Mouse (Mus musculus) thymus, adult 2 months (tissue): ENCODE data around the gene Tbx10. TPM values are rescaled to one million over a fixed set of nuclear protein-coding genes. Genes with fewer than 3 reads are reported as not detected.
"Not testable (repeated sequence)": the region's sequence is repeated elsewhere in the genome, so short reads cannot be mapped to it uniquely, and the experiment has no call there.

Experiments used
- DNase-seq: peaks from one replicate; pipeline ENCODE4 v3.0.0; 2021
- H3K27ac ChIP-seq: fragments of 200-500 bp; 2 replicates; pipeline ENCODE4 v1.5.1; 2012; ENCODE audit warnings: low read length, control low read depth; ENCODE audit not compliant: control insufficient read depth, insufficient read depth
- H3K27me3 ChIP-seq: fragments of 200-500 bp; 2 replicates; pipeline ENCODE4 v1.6.1; 2012; ENCODE audit warnings: mild to moderate bottlenecking, low read length, moderate library complexity, mixed read lengths; ENCODE audit not compliant: control insufficient read depth, insufficient read depth
- H3K36me3 ChIP-seq: fragments of 200-500 bp; 2 replicates; pipeline ENCODE4 v1.6.1; 2012; ENCODE audit warnings: mild to moderate bottlenecking, low read length, moderate library complexity; ENCODE audit not compliant: control insufficient read depth, insufficient read depth
- H3K4me1 ChIP-seq: fragments of 200-500 bp; replicated peaks from 2 replicates; pipeline ENCODE4 v1.6.1; 2012; ENCODE audit warnings: low read length; ENCODE audit not compliant: control insufficient read depth, insufficient read depth
- H3K4me3 ChIP-seq: fragments of 200-500 bp; 2 replicates; pipeline ENCODE4 v1.5.1; 2012; ENCODE audit warnings: mild to moderate bottlenecking, low read length, control low read depth, moderate library complexity; ENCODE audit not compliant: control insufficient read depth, insufficient read depth
- CTCF ChIP-seq: fragments of 200-500 bp; IDR thresholded peaks from 2 replicates; pipeline ENCODE4 v1.5.1; 2012; ENCODE audit warnings: mild to moderate bottlenecking, control low read depth, low read length, moderate library complexity, borderline replicate concordance; ENCODE audit not compliant: control insufficient read depth, poor library complexity, insufficient read depth; ENCODE audit errors: extremely low read depth
- POLR2A ChIP-seq: fragments of 200-500 bp; IDR thresholded peaks from 2 replicates; pipeline ENCODE4 v1.6.1; 2012; ENCODE audit warnings: mild to moderate bottlenecking, low read length, control low read depth, moderate library complexity; ENCODE audit not compliant: control insufficient read depth, poor library complexity, insufficient read depth; ENCODE audit errors: extremely low read depth
- WGBS: fragments of 180-500 bp; shearing (Covaris S2); methylation state at CpG from one replicate; pipeline ENCODE4 v1.1.7; 2018; 5-methylcytosine and 5-hydroxymethylcytosine counted together
- polyA plus RNA-seq: library from polyadenylated mRNA; depleted of rRNA; stranded (reverse); fragments of >200 nt; gene quantifications from 2 replicates; pipeline ENCODE4 v1.2.3, GENCODE M21; 2012

Tbx10 gene
- polyA plus RNA-seq, 1 experiment, result 0.20 TPM

DNA sequence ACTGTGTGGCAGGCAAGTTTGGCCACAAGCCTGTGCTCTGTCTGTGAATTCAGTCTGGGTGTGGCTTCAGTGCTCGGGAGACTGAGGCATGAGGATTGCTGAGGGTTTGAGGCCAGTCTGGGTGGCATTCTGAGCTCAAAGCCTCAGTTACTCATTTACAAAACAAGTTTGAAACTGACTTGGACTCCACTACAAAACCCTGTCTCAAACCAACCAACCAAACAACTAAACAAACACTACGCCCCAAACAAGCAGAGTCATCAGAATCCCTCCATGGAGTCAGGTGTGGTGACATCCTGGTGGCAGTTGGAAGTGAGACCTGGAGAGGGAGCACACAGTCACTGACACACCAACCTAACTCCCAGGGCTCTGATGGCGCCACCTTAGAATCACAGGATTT is 42.2 kb upstream of the Tbx10 start:
- H3K36me3 ChIP-seq, result no peaks in the 10 kb centered on the region
- WGBS, result 98% methylated on average over 3 of the region's 3 CpGs
- H3K4me1 ChIP-seq, result peaks cover 4% of the 10 kb centered on the region
- no peaks in the 10 kb centered on the region for H3K27me3 ChIP-seq
- no peak overlapping the region for H3K4me3 ChIP-seq
- no peak overlapping the region for H3K27ac ChIP-seq
- no peak for DNase-seq
- no peak for TF ChIP-seq CTCF
- TF ChIP-seq POLR2A, result no peak

DNA sequence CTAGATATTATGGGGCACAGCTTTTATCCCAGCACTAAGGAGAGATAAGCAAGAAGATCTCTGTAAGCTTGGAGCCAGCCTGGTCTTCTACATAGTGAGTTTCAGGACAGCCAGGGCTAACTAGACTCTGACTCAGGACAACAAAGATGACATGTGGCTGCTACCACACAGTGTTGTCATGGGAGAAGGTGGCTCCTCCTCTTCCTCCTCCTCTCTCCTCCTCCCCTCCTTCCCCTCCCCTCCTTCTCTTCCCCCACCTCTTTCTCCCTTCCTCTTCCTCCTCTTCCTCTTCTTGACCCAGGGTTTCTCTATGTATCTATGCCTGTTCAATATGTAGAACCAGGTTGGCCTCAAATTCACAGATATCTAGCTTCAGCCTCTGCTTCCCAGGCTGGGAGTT is 41.1 kb upstream of the Tbx10 start:
- no peaks in the 10 kb centered on the region for H3K36me3 ChIP-seq
- H3K4me1 ChIP-seq, result no peaks in the 10 kb centered on the region; the same call in 1 of the 2 replicates
- H3K27ac ChIP-seq, result no peak overlapping the region
- DNase-seq, result no peak
- TF ChIP-seq CTCF (no peak), POLR2A (no peak)
- H3K27me3 ChIP-seq, result no peaks in the 10 kb centered on the region
- no peak overlapping the region for H3K4me3 ChIP-seq

DNA sequence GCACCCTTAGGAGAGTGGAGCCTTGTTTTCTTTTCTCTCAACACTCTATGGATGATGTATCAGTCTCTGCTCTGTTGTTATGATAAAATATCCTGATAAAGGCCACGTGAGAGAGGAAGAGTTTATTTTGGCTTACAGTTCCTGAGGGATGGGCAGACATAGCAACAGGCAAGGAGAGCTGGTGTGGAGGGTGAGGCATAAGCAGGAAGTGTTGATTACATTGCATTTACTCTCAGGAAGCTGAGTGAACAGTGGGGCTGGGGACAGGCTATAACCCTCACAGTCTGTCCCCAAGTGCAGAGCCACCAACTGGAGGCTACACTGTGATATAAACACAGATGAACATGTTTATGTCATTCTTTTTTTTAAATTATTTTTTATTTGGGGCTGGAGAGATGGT is 40.5 kb upstream of the Tbx10 start:
- WGBS, result 85% methylated on average over 1 of the region's 1 CpGs

DNA sequence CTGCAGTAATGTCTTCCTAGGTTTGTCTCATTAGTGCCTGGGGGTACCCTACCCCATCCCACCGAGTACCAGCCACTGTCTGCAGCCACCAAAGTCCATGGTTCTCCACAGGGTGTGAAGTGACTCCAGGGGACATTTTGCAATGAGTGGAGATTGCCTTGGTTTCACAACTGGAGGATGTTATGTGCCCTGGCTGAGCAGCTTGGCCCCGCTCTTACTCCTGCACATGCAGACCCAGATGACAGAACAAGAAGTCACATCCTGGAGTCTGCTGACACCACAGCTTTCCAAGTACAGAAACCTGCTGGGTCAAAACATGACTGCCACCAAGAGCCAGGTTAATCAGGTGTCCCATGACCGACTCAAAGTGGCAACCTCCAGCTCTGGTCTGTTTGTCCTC is 37.5 kb upstream of the Tbx10 start:
- TF ChIP-seq POLR2A (no peak), CTCF (no peak)
- DNase-seq, result no peak
- Histone ChIP-seq H3K36me3 (no peaks in the 10 kb centered on the region), H3K27me3 (no peaks in the 10 kb centered on the region), H3K4me1 (no peaks in the 10 kb centered on the region), H3K4me3 (no peak overlapping the region), H3K27ac (no peak overlapping the region)
- WGBS, result 84% methylated on average over 3 of the region's 3 CpGs

More for the DNA sequence above, 40.5 kb upstream of the Tbx10 start:
- DNase-seq, result no peak
- H3K27me3 ChIP-seq, result no peaks in the 10 kb centered on the region
- no peaks in the 10 kb centered on the region for H3K36me3 ChIP-seq
- TF ChIP-seq POLR2A (no peak), CTCF (no peak)
- H3K4me3 ChIP-seq, result no peak overlapping the region
- no peak overlapping the region for H3K27ac ChIP-seq
- H3K4me1 ChIP-seq, result no peaks in the 10 kb centered on the region

- H3K4me1 ChIP-seq, result no peaks in the 10 kb centered on the region
- 92% methylated on average over 4 of the region's 4 CpGs for WGBS
- no peak for TF ChIP-seq POLR2A
- no peak for TF ChIP-seq CTCF
- H3K27me3 ChIP-seq, result no peaks in the 10 kb centered on the region
- no peak overlapping the region for H3K27ac ChIP-seq
- H3K36me3 ChIP-seq, result no peaks in the 10 kb centered on the region
- no peak overlapping the region for H3K4me3 ChIP-seq
- no peak for DNase-seq
Measured at GRCm38 (mm10) chr19:3955804-3956203, 36.7 kb upstream of the Tbx10 start.

DNA sequence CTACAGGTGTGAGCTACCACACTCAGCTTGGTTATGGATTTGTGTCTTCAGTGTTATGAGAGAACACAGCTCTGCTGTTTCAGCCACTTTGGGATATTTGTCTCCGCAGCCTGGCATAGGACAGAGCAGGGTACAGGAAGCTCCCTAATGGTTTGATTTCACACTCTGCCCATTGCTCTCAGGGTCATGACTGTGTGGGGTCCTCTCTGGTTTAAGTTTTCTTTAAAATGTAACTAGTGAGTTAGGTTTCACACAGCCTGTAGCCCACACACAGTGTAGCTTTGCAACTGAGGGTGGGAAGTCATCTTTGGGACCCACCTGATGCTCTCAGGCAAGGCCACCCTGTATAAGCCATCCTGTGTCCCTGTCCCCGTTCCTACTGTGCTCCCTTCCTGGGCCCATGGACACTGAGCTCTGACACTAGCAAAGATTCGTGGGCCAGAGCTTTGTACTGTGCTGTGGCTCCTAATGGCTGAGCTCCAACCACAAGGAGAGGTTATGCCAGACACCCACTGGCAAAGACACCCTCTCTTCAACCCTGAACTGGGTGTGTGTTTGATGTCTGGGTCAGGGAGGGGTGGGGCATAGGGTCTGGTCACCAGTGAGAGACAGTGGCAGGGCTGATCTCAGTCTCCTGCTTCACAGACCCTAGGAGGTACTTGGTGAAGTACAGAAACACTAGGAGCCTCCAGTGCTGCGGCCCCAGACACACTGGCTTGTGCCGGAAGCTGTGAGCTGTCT is 35.1 kb upstream of the Tbx10 start:
- not testable (repeated sequence) for H3K4me1 ChIP-seq
- WGBS, result 91% methylated on average over 5 of the region's 5 CpGs

DNA sequence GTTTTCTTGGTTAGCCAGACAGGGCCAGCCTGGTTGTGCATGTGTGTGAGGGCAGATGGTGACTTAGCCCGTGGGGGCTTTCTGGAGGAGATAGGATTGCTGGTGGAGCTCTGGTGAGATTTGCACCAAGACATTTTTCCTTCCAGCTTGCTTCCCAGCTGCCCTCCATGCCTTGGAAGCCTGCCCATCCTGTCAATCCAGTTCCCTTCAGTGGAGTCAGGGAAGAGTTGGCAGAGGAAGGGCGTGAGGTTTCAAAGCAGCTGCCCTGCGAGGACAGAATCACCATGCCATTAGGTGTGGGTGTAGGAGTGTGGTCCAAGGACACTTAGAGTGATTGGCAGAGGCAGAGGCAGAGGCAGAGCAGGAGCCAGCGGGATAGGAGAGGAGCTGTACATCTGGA is 34.1 kb upstream of the Tbx10 start, which contains the start of gene Aldh3b3:
Gene Aldh3b3 (plus strand): TSS at position 176 of the 400 bp plus-strand sequence.
- no peaks in the 10 kb centered on the region for H3K4me1 ChIP-seq
- H3K4me3 ChIP-seq, result no peak within 1 kb of the TSS
- H3K36me3 ChIP-seq, result no peaks in the 10 kb centered on the region
- DNase-seq, result no peak
- no peak within 1 kb of the TSS for H3K27ac ChIP-seq
- TF ChIP-seq POLR2A, result no peak
- TF ChIP-seq CTCF, result no peak
- no peaks in the 10 kb centered on the region for H3K27me3 ChIP-seq
- 89% methylated on average over 4 of the region's 4 CpGs for WGBS

More for the DNA sequence above, 35.1 kb upstream of the Tbx10 start:
- H3K4me3 ChIP-seq, H3K27ac ChIP-seq, H3K36me3 ChIP-seq, H3K27me3 ChIP-seq, DNase-seq: not testable (repeated sequence)
